Mouse (Mus musculus) Patski (cell line): Measurements from ENCODE around the gene Ugt1a5. TPM values are rescaled to one million over a fixed set of nuclear protein-coding genes. Genes with fewer than 3 reads are reported as not detected.
"Not testable (repeated sequence)": the region's sequence is repeated elsewhere in the genome, so short reads cannot be mapped to it uniquely, and the experiment has no call there.

Source experiments
- ATAC-seq: fragments of 100-300 bp; one replicate; pipeline ENCODE4 v1.8.0; 2021
- CTCF ChIA-PET: fragments of 350-600 bp; sonication (Branson Sonifier 250); formaldehyde crosslinking; loops from one replicate; lab custom pipeline; 2022; ENCODE audit warnings: inconsistent platforms; lab: Charles Lee
- POLR2A ChIA-PET: fragments of 350-600 bp; sonication (Branson Sonifier 250); formaldehyde crosslinking; loops from one replicate; lab custom pipeline; 2022; ENCODE audit warnings: antibody characterized with exemption, inconsistent platforms; lab: Charles Lee
- DNase-seq: peaks from one replicate; pipeline ENCODE4 v3.0.0-alpha.2; 2011; ENCODE audit warnings: low read depth, low spot score
- H3K27me3 ChIP-seq: fragments of 371-371 bp; one replicate; pipeline ENCODE4 v1.5.1; 2021
- CTCF ChIP-seq: fragments of 100-300 bp; IDR thresholded peaks from one replicate; pipeline ENCODE4 v1.5.1; 2021
- in situ Hi-C: fragments of 300-500 bp; cut with MboI; formaldehyde crosslinking; loops from 3 replicates; pipeline ENCODE4 v1.11.1; 2018; ENCODE audit warnings: low pct_unique_long_range_greater_than_20kb, mixed read lengths
- polyA plus RNA-seq: library from polyadenylated mRNA; unstranded; gene quantifications from one replicate; pipeline ENCODE4 v1.2.3, GENCODE M21; 2021

The Ugt1a5 gene
- polyA plus RNA-seq, 1 experiment from 2014 or later = not detected

- TF ChIP-seq CTCF = no peak
- ChIA-PET CTCF (interaction anchor here (1.0 to 2.0 kb wide), 3 partner anchors 10 to 13 kb away, joined by 3 to 10 read pairs (median 3); no protein-coding TSS in a partner anchor), POLR2A (no interaction called here)
- H3K27me3 ChIP-seq = no peaks in the 10 kb centered on the region
- no peak for ATAC-seq
- DNase-seq = no peak
- in situ Hi-C loops = no loop called here
These were observed 57.8 kb downstream of the Ugt1a5 start for GRCm38 (mm10) chr1:88223591-88223990.

DNA sequence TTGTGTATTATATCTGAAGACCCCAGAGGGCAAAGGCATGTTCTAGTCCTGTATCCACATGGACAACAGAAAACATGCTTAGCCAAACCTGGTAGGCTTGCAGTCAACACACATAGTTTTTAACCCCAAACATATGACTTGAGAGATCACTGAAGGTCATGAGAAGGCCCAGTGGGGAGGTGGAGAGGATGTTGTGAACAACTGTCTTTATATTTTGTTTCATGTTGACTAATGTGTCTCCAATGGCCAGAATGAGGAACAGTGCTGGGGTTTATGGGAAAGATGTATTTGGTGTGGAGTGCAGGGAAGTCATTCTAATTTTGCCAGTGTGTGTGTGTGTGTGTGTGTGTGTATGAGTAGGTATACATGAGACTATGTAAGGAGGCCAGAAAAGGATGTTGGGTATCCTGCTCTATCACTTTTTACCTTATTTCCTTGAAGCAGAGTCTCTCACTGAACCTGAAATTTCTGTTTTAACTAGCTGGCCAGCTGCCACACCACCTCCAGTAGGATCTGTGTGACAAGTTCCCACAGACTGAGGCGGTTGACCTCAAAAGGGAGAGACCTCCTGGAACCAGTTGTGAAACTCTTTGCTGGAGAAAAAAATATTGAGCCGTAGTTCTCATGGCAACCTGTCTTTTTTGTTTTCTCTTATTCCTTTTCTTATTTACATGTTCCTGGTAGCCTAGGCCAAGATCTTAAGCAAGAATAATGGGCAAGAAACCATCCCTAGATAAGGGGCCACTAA, 58.4 kb downstream of the Ugt1a5 start:
- DNase-seq = no peak
- POLR2A ChIA-PET = no interaction called here
- CTCF ChIA-PET = interaction anchor here (1.0 kb wide), 1 partner anchor 10 kb away, joined by 3 read pairs; no protein-coding TSS in a partner anchor
- ATAC-seq = no peak
- in situ Hi-C loops = no loop called here
- TF ChIP-seq CTCF = no peak
- H3K27me3 ChIP-seq = no peaks in the 10 kb centered on the region

GRCm38 (mm10) chr1:88225301-88225700, 59.5 kb downstream of the Ugt1a5 start:
- CTCF ChIA-PET = interaction anchor here (1.0 to 1.1 kb wide), 2 partner anchors 20 to 56 kb away, joined by 3 read pairs; no protein-coding TSS in a partner anchor
- in situ Hi-C loops, ATAC-seq, H3K27me3 ChIP-seq, POLR2A ChIA-PET, DNase-seq: not testable (repeated sequence)

DNA sequence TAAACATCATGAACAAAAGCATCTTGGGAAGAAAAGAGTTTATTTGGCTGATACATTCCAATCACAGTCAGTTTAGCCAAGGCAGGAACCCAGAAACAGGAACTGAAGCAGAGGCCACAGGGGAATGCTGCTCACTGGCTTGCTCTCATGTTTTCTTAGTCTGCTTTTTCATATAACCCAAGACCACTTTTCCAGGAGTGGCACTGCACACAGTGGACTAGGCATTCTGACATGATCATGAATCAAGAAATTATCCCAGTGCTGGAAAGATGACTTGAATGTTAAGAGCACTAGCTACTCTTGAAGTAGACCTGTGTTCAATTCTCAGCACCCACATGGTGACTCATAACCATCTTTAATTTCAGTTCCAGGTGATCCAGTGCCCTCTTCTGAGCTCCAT, 59.9 kb downstream of the Ugt1a5 start:
- ATAC-seq (no peak), DNase-seq (no peak)
- CTCF ChIA-PET = interaction anchor here (1.0 to 1.1 kb wide), 2 partner anchors 19 to 56 kb away, joined by 3 read pairs; no protein-coding TSS in a partner anchor

GRCm38 (mm10) chr1:88226670-88227379, 61.0 kb downstream of the Ugt1a5 start, which contains the start of gene Mroh2a:
Gene Mroh2a (plus strand): TSS chr1:88226986.
- ChIA-PET CTCF (interaction anchor here (1.1 kb wide), 1 partner anchor 18 kb away, joined by 3 read pairs; no protein-coding TSS in a partner anchor), POLR2A (no interaction called here)
- no peak for TF ChIP-seq CTCF
- H3K27me3 ChIP-seq = no peaks in the 10 kb centered on the region
- in situ Hi-C loops = no loop called here
- no peak for DNase-seq
- ATAC-seq = no peak

More for the DNA sequence above, 59.9 kb downstream of the Ugt1a5 start:
- H3K27me3 ChIP-seq = no peaks in the 10 kb centered on the region
- TF ChIP-seq CTCF = no peak
- POLR2A ChIA-PET = no interaction called here
- in situ Hi-C loops = no loop called here

- ATAC-seq (no peak), DNase-seq (no peak)
- TF ChIP-seq CTCF = no peak
- in situ Hi-C loops = no loop called here
- CTCF ChIA-PET = no interaction called here
- no peaks in the 10 kb centered on the region for H3K27me3 ChIP-seq
- POLR2A ChIA-PET = no interaction called here
These were observed 61.7 kb downstream of the Ugt1a5 start for GRCm38 (mm10) chr1:88227482-88227881.

DNA sequence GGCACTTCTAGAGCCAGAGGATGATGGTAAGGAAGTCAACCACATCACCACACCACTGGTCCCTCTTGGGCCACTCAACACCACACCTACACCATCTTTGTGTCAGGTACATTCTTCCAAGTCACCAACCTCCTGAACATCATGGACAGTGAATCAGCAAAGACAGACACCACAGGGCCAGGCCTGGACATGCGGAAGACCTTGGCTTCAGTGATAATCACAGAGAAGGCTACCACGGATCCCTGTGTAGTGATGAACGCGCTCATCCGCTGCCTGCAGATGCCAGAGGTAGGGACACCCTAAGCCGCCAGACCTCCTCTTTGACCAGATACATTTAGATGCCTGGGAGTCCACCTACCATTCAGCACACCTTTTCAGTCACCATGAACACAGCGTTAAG, 62.3 kb downstream of the Ugt1a5 start:
- no peak for TF ChIP-seq CTCF
- ChIA-PET POLR2A (no interaction called here), CTCF (no interaction called here)
- in situ Hi-C loops = no loop called here
- no peaks in the 10 kb centered on the region for H3K27me3 ChIP-seq
- no peak for ATAC-seq
- no peak for DNase-seq

- ChIA-PET POLR2A (no interaction called here), CTCF (no interaction called here)
- ATAC-seq = no peak
- no peak for DNase-seq
- H3K27me3 ChIP-seq = no peaks in the 10 kb centered on the region
- no peak for TF ChIP-seq CTCF
- in situ Hi-C loops = no loop called here
These were observed 63.8 kb downstream of the Ugt1a5 start for GRCm38 (mm10) chr1:88229566-88229965.

DNA sequence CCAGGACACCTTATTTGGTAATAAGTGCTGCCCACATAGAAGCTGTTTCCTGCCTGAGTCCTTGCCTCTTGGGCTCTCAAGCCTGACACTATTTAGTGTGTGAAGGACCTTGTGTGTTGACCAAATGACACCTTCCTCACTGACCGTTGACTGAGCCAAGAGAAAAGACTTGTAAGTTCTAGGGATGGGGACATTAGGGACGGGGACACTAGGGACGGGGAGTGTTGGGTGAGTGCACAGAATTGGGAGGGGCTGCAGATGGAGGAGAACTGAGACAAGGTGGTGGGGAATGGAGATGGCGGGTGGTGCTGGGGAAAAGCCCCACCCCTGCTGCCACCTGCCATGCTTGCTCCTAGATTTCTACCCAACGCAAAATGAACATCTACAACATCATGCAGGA, 64.2 kb downstream of the Ugt1a5 start:
- ChIA-PET POLR2A (no interaction called here), CTCF (interaction anchor here (1.5 kb wide), 1 partner anchor 34 kb away, joined by 4 read pairs; no protein-coding TSS in a partner anchor)
- DNase-seq (no peak), ATAC-seq (no peak)
- in situ Hi-C loops = no loop called here
- H3K27me3 ChIP-seq = no peaks in the 10 kb centered on the region
- TF ChIP-seq CTCF = no peak

DNA sequence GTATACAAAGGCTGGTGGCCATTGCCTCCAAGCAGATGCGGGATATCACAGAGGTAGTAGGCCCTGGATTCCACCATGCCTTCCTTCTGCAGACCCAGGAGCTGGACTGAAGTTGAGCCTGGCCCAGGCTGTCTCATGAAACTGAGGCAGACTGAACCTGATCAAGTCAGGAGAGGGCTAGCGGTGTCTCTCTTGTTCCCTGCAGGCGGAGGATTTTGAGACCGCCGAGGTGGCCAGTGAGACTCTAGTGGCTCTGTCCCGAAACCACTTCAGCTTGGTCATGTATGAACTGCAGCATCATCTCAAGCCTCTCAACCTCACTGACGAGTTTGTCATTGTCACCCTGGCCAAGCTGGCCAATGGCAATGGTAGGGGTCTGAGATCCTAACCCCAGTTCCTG, 64.6 kb downstream of the Ugt1a5 start:
- ChIA-PET CTCF (interaction anchor here (1.1 to 1.5 kb wide), 2 partner anchors 8 to 33 kb away, joined by 3 to 4 read pairs; no protein-coding TSS in a partner anchor), POLR2A (no interaction called here)
- no peaks in the 10 kb centered on the region for H3K27me3 ChIP-seq
- DNase-seq (no peak), ATAC-seq (no peak)
- TF ChIP-seq CTCF = no peak
- in situ Hi-C loops = no loop called here
